Mouse (Mus musculus) embryonic facial prominence, embryonic 15.5 days (tissue): ENCODE measurements around the gene Junb. TPM values are rescaled to one million over a fixed set of nuclear protein-coding genes. Genes with fewer than 3 reads are reported as not detected.

Source experiments
- ATAC-seq: fragments of 200-750 bp; cut with Nextera tagmentation; 2 replicates; pipeline ENCODE4 v1.8.0; 2017; ENCODE audit warnings: low read depth, moderate TSS enrichment; ENCODE audit not compliant: insufficient number of reproducible peaks, low FRiP score, low TSS enrichment
- H3K27ac ChIP-seq: fragments of 300-500 bp; sonication (generic); replicated peaks from 2 replicates; pipeline ENCODE4 v1.5.1; 2015; ENCODE audit warnings: mild to moderate bottlenecking, inconsistent platforms
- H3K27me3 ChIP-seq: fragments of 300-500 bp; sonication (generic); 2 replicates; pipeline ENCODE4 v1.6.1; 2015; ENCODE audit warnings: inconsistent platforms
- H3K36me3 ChIP-seq: fragments of 300-500 bp; sonication (generic); 2 replicates; pipeline ENCODE4 v1.6.1; 2015; ENCODE audit warnings: mild to moderate bottlenecking, inconsistent platforms
- H3K4me1 ChIP-seq: fragments of 300-500 bp; sonication (generic); 2 replicates; pipeline ENCODE4 v1.6.1; 2015; ENCODE audit warnings: inconsistent platforms
- H3K4me2 ChIP-seq: fragments of 300-500 bp; sonication (generic); replicated peaks from 2 replicates; pipeline ENCODE4 v1.6.1; 2015; ENCODE audit warnings: mild to moderate bottlenecking, inconsistent platforms
- H3K4me3 ChIP-seq: fragments of 300-500 bp; sonication (generic); replicated peaks from 2 replicates; pipeline ENCODE4 v1.5.1; 2015; ENCODE audit warnings: mild to moderate bottlenecking, inconsistent platforms
- H3K9ac ChIP-seq: fragments of 300-500 bp; sonication (generic); 2 replicates; pipeline ENCODE4 v1.6.1; 2015; ENCODE audit warnings: inconsistent platforms
- H3K9me3 ChIP-seq: fragments of 300-500 bp; sonication (generic); replicated peaks from 2 replicates; pipeline ENCODE4 v1.6.1; 2016; ENCODE audit warnings: inconsistent platforms
- WGBS: fragments of 180-500 bp; shearing (Covaris S2); methylation state at CpG from one replicate; pipeline ENCODE4 v1.1.7; 2015; 5-methylcytosine and 5-hydroxymethylcytosine counted together
- polyA plus RNA-seq: library from polyadenylated mRNA; unstranded; fragments of >200 nt; fragmentation: Nextera tagmentation; extraction: Ambion mirVana; gene quantifications from 2 replicates; pipeline ENCODE4 v1.2.1, GENCODE M21; 2015

The Junb gene
- polyA plus RNA-seq, 1 experiment from 2014 or later: 38.0 TPM

DNA sequence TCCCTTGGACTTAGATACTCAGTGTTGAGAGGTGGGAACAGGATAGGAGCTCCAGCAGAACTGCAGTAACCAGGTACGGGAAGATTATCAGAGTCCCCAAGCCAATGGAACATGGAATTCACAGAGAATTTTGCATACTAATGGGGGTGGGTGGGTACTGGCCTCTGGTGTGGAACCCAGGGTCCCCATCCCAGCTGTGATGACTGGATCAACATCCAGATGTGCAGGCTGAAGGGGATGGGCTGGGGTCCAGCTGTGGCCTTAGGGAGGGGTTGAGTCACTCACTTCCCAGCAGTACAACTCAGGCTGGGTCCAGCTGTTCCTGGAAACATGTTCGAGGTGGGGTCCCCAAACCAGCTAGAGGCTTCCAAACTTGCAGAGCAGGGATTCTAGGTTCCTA, 9.4 kb upstream of the Junb start:
- H3K27me3 ChIP-seq: peaks cover 12% of the 10 kb centered on the region; the same call in 1 of the 2 replicates
- peaks cover 45% of the 10 kb centered on the region for H3K4me1 ChIP-seq
- H3K4me3 ChIP-seq: no peak overlapping the region
- WGBS: 69% methylated on average over 2 of the region's 2 CpGs
- H3K4me2 ChIP-seq: no peak overlapping the region
- ATAC-seq: no peak
- H3K9me3 ChIP-seq: no peaks in the 10 kb centered on the region
- H3K36me3 ChIP-seq: no peaks in the 10 kb centered on the region
- H3K27ac ChIP-seq: no peak overlapping the region
- no peak overlapping the region for H3K9ac ChIP-seq

DNA sequence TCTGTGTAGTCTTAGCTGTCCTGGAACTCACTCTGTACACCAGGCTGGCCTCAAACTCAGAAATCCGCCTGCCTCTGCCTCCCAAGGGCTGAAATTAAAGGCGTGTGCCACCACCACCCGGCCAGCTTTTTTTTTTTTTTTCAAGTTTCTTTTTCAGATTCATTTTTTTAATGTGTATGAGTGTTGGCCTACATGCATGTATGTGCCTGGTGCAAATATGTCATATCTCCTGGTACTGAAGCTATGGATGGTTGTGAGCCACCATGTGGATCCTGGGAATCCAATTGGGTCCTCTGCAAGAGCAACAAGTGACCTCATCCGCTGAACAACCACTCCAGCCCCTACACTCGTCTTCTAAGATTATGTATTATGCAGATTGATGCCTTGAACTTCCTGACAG, 8.9 kb upstream of the Junb start:
- WGBS: 79% methylated on average over 5 of the region's 5 CpGs
- Histone ChIP-seq H3K36me3 (no peaks in the 10 kb centered on the region), H3K4me3 (no peak overlapping the region), H3K27me3 (peaks cover 12% of the 10 kb centered on the region; the same call in 1 of the 2 replicates), H3K9ac (no peak overlapping the region), H3K9me3 (no peaks in the 10 kb centered on the region), H3K27ac (no peak overlapping the region), H3K4me2 (no peak overlapping the region), H3K4me1 (peaks cover 50% of the 10 kb centered on the region)
- no peak for ATAC-seq

DNA sequence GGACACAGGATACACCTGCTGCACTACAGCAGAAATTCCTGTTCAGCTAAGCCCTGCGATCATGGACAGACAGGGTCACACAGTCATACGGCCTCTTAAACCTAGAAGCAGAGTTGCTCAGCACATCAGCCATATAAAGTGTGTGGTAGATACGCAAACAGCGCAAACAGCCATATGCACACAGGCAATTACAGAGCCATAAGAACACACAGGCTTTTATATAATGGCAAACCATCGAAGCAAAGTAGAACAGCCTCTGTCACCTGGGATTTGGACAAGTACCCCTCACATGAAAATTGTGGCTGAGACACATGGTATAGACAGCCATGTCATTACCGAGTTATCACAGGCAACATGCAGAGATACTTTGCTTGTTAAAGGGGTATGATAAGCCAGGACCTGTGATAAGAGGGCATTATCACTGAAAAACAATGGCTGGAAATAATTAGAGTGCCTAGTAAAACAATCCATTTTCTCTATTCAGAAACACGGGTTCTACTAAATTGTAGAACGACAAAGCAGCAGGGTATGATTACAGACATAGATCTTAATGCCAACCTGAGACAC, 7.9 kb upstream of the Junb start:
- Histone ChIP-seq H3K4me2 (peak overlapping the region; percentile 99), H3K27ac (peak overlapping the region; percentile 88), H3K27me3 (peaks cover 12% of the 10 kb centered on the region; the same call in 1 of the 2 replicates), H3K4me3 (peak overlapping the region; percentile 53), H3K9me3 (no peaks in the 10 kb centered on the region), H3K9ac (no peak overlapping the region), H3K4me1 (peaks cover 59% of the 10 kb centered on the region), H3K36me3 (no peaks in the 10 kb centered on the region)
- 34% methylated on average over 8 of the region's 8 CpGs for WGBS
- ATAC-seq: no peak

DNA sequence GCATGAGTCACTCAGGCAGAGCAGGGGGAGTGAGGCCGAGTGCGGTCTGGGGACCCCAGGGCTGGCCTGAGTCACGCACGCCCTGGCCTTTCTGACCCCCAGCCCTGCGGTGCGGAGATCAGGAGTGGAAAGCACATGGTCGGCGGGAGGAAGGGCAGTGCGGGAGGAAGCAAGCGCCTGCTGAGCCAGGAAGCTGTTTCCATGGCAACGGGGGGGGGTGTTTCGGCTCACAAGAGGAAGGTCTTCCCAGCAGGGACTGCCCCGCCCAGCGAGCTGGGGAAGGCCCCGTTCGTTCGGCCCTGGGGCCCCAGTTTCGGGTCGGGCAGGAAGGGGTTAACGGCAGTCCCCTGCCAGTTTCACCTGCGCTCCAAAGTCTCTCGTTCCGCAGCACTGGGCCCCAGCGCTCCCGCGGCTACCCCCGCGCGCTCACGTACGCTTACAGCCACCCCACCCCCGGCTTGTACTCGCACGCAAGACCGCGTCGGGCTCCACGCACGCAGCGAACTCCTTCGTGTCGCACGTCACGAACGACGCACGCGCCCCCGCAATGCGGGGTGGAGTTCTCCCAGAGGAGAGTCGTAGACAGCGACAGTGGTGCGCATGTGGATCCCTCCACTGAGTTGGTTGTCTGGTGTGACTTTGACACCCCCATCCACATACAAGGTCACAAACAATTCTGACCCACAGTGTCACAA, 7.3 kb upstream of the Junb start:
- Histone ChIP-seq H3K27me3 (peaks cover 12% of the 10 kb centered on the region; the same call in 1 of the 2 replicates), H3K4me1 (peaks cover 61% of the 10 kb centered on the region), H3K9ac (peak overlapping the region; percentile 46), H3K4me2 (peak overlapping the region; percentile 99), H3K4me3 (peak overlapping the region; percentile 53), H3K9me3 (no peaks in the 10 kb centered on the region), H3K27ac (peak overlapping the region; percentile 88), H3K36me3 (no peaks in the 10 kb centered on the region)
- no peak for ATAC-seq
- WGBS: under 1% methylated on average over 53 of the region's 53 CpGs

DNA sequence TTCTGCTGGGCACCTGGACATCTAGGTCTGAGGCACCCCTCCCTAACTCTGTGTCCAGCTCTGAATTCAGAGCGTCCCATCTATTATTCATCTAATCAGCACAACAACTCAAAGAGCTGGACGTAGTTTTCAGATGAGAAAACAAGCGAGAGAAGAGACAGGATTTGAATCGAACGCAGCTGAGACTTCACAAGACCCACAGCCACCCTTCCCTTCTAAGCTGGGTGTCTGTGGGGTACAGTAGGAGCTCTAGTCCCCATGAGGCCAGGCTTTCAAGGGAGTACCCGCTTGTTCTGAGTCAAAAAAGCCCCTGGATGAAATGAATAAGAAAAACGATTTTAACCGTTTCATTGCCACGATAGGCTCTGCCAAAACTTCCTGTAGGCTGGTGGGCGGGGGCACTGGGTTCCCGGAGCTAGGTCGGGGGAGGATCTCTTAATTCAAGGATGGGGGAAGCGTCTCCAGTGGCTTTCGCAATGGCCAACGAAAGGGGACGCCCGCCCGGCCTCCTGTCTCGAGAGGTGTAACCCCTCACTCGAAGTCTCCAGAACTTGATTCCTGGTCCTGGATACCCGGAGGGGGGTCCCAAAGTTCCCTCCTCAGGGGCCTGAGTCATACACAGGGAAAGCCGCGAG, 6.6 kb upstream of the Junb start:
- peak overlapping the region; percentile 88 for H3K27ac ChIP-seq

DNA sequence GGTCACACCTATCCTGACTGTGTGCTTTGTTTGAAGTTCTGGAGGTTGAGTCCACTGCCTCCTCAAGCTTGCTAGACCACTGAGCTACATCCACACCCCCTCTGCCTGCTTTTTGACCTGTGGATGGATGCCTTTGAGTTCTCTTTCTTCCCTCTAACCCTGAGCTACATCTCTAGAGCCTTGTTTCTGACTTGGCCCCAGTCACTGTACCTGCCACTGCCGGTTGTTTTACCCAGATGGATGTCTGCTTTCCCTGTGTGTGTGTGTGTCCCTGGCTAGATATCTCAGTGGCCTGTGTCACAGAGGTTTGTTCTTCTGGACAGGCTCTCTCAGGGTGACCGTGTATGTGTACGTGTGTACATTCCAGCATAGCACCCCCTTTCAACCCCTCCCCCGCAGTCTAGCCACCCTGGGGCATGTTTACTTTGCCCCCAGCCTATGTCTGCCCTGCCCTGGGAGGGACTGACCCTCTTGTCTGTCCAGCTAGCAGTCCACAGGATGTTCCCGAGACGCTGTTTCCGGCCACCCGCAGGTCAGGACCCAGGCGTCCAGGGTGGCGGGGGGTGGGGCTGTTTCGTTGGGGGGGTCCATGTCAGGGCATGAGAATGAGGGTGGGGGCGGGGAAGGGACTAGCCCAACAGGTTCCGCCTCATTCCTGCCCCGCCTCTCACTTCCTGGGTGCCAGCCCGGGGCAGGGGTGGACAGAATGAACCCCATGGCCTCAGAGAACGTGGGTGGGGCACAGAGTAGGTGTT, 6.0 kb upstream of the Junb start:
- H3K27ac ChIP-seq: peak overlapping the region; percentile 88
- peak overlapping the region; percentile 99 for H3K4me2 ChIP-seq
- peak overlapping the region; percentile 53 for H3K4me3 ChIP-seq
- ATAC-seq: no peak
- H3K9me3 ChIP-seq: no peaks in the 10 kb centered on the region
- no peak overlapping the region for H3K9ac ChIP-seq
- H3K36me3 ChIP-seq: no peaks in the 10 kb centered on the region
- peaks cover 12% of the 10 kb centered on the region; the same call in 1 of the 2 replicates for H3K27me3 ChIP-seq
- peaks cover 69% of the 10 kb centered on the region for H3K4me1 ChIP-seq
- WGBS: 4% methylated on average over 16 of the region's 16 CpGs

More for the DNA sequence above, 6.6 kb upstream of the Junb start:
- peaks cover 63% of the 10 kb centered on the region for H3K4me1 ChIP-seq
- ATAC-seq: no peak
- no peaks in the 10 kb centered on the region for H3K9me3 ChIP-seq
- H3K27me3 ChIP-seq: peaks cover 12% of the 10 kb centered on the region; the same call in 1 of the 2 replicates
- no peaks in the 10 kb centered on the region for H3K36me3 ChIP-seq
- peak overlapping the region; percentile 46 for H3K9ac ChIP-seq
- H3K4me3 ChIP-seq: peak overlapping the region; percentile 53
- WGBS: under 1% methylated on average over 23 of the region's 23 CpGs
- H3K4me2 ChIP-seq: peak overlapping the region; percentile 99

DNA sequence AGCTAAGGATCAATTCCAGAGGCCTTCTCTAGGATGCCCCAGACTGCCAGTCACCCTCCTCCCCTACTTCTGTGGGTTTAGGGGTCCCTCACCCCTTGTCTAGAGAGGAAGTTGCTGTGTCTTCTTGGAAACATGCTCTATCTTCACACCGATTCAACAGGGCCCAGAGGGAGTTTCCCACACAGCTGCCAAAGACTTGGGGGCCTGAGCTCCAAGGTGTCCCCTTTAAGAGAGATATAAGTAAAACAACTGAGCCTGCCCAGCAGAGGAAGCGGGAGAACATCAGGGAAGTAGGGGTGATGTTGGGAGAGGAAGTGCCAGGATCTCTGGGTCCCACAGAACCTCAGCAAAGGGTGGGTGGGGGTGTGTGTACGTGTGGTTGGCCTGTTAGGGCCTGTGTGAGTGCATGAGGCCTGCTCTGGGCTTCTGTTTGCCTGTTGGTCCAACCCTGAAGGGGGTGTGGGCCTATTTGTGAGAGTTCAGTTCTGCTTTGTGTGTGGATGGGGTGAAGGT, 4.0 kb upstream of the Junb start:
- Histone ChIP-seq H3K27ac (peak overlapping the region; percentile 80), H3K9ac (no peak overlapping the region)
- WGBS: 41% methylated on average over 3 of the region's 3 CpGs

DNA sequence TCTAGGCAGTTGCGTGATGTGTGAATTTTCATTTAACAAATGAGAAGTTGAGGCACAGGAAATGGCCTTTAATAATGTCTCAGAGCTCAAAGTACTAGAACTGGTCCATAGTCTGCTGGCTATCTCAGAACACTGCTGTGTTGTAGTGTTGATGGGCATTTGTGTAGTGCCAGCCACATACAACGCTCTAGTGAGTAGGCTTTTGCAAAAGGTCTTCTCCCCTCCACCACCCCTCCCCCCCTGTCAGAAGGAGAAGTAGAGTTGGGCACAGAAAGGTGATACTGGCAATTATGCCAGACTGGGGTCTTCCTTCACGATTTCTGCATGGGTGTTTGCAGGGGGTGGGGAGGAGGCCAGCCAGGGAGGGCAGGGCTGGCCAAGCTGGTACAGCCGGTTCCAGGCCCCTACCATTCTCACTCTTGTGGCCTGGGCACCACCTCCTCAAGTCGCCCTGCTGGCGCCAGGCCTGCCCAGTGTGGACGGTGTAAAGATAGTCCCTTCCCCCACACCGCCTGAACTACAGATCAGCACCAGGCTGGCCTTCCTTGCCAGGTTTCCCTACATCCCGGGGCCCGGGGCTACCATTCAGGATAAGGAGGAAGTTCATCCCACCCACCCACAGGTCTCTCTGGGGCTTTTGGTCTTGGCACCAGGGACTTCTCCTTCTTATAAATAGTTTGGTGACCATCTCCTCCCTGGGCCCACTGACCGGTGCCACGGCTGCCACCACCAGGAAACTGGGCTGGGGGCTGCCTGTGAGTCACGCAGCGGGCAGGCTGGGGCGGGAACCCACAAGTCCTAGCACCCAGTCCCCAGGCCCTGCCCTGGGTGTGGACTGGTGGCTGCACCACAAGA, 3.4 kb upstream of the Junb start:
- peaks cover 89% of the 10 kb centered on the region for H3K4me1 ChIP-seq
- no peaks in the 10 kb centered on the region for H3K9me3 ChIP-seq
- no peak overlapping the region for H3K9ac ChIP-seq
- ATAC-seq: no peak
- no peak overlapping the region for H3K4me3 ChIP-seq
- no peak overlapping the region for H3K4me2 ChIP-seq
- H3K36me3 ChIP-seq: no peaks in the 10 kb centered on the region
- H3K27ac ChIP-seq: peak overlapping the region; percentile 80
- WGBS: 62% methylated on average over 15 of the region's 15 CpGs
- peaks cover 17% of the 10 kb centered on the region for H3K27me3 ChIP-seq

More for the DNA sequence above, 4.0 kb upstream of the Junb start:
- ATAC-seq: no peak
- Histone ChIP-seq H3K4me1 (peaks cover 82% of the 10 kb centered on the region), H3K9me3 (no peaks in the 10 kb centered on the region), H3K27me3 (peaks cover 13% of the 10 kb centered on the region), H3K4me3 (no peak overlapping the region), H3K4me2 (no peak overlapping the region), H3K36me3 (no peaks in the 10 kb centered on the region)

DNA sequence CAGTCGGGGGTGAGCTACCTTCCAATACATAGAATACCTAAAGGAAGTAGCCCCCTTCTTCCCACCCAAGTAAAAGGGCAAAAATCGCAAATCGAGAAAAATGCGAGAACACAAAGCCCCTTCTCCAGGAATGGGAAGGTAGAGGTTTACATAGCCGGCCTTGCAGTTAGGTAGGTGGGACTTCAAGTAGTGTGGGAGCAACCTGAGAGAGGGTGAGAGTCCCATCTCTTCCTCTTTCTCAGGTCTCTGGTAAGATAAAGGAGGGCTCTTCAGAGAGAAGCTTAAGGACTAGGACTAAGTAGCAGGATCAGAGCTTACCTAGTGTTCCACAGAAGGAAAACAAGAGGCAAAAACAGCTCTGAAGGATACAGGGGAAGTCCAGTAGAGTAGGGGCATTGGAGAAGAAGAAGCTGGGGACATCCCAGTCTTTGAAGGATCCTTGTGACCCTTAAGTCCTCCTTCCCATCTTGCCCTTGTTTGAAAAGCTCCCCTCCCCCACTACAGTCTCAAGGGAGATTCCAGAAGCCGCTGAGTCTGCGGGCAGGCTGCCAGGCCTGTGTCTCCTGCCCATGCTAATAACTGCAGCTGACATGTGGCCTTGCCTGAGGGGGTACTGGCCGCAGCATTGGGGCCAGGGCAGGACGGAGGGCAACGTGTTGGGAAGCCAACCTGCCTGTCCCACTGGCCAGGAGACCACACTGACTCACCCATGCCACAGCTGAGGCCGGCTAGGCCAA, 2.3 kb upstream of the Junb start:
- WGBS: 21% methylated on average over 11 of the region's 11 CpGs
- no peak for ATAC-seq
- no peaks in the 10 kb centered on the region for H3K9me3 ChIP-seq
- peak overlapping the region; percentile 99 for H3K4me2 ChIP-seq
- no peak overlapping the region for H3K9ac ChIP-seq
- H3K4me3 ChIP-seq: peak overlapping the region; percentile 67
- peak overlapping the region; percentile 80 for H3K27ac ChIP-seq
- no peaks in the 10 kb centered on the region for H3K36me3 ChIP-seq
- peaks cover 11% of the 10 kb centered on the region for H3K27me3 ChIP-seq
- peaks cover 93% of the 10 kb centered on the region for H3K4me1 ChIP-seq
